Mouse (Mus musculus) MEL (cell line): ENCODE measurements at regions not wholly inside any gene's neighbourhood (a gene's known extent, or its start where the extent isn't known, plus 50 kb on each side); places are given as distances from the start of the nearest gene placed in this dataset.

ENCODE experiments used
- DNase-seq: peaks from one replicate; pipeline ENCODE4 v3.0.0; 2011; ENCODE audit warnings: low read depth, low spot score
- H3K27ac ChIP-seq: 2 replicates; pipeline ENCODE4 v1.5.1; 2012; ENCODE audit warnings: low read depth, mild to moderate bottlenecking, control low read depth, low read length, moderate library complexity; ENCODE audit not compliant: control insufficient read depth
- H3K27me3 ChIP-seq, 2 experiments: fragments of 150-350 bp in 1 of 2; sonication (generic) in 1 of 2; 2 replicates each; pipeline ENCODE4 v1.6.1; 2012; ENCODE audit warnings: low read length in 2 of 2, mild to moderate bottlenecking in 2 of 2, improper control_type of control experiment in 1 of 2, moderate library complexity in 1 of 2; ENCODE audit not compliant: insufficient read depth in 2 of 2, control insufficient read depth in 1 of 2
- H3K36me3 ChIP-seq, 2 experiments: 2 replicates each; pipeline ENCODE4 v1.6.1; 2012 to 2014; ENCODE audit warnings: low read length in 2 of 2, improper control_type of control experiment in 1 of 2, inconsistent platforms in 1 of 2, mild to moderate bottlenecking in 1 of 2; ENCODE audit not compliant: insufficient read depth in 2 of 2, control insufficient read depth in 1 of 2
- H3K4me1 ChIP-seq, 2 experiments: fragments of 150-350 bp in 1 of 2; sonication (generic) in 1 of 2; 2 replicates each; pipeline ENCODE4 v1.6.1; 2012; ENCODE audit warnings: low read length in 2 of 2, improper control_type of control experiment in 1 of 2, mild to moderate bottlenecking in 1 of 2; ENCODE audit not compliant: insufficient read depth in 2 of 2, control insufficient read depth in 1 of 2
- H3K4me3 ChIP-seq, 2 experiments: fragments of 150-350 bp in 1 of 2; sonication (generic) in 1 of 2; 2 replicates each; pipeline ENCODE4 v1.5.1; 2012; ENCODE audit warnings: low read depth in 2 of 2, low read length in 2 of 2, mild to moderate bottlenecking in 2 of 2, moderate library complexity in 2 of 2, control low read depth in 1 of 2, improper control_type of control experiment in 1 of 2; ENCODE audit not compliant: control insufficient read depth in 1 of 2, insufficient read depth in 1 of 2
- H3K79me2 ChIP-seq: 2 replicates; pipeline ENCODE4 v1.6.1; 2012; ENCODE audit warnings: mild to moderate bottlenecking, low read length, moderate library complexity; ENCODE audit not compliant: control insufficient read depth, poor library complexity, insufficient read depth
- H3K9ac ChIP-seq: 2 replicates; pipeline ENCODE4 v1.6.1; 2012; ENCODE audit warnings: low read depth, mild to moderate bottlenecking, control low read depth, low read length, moderate library complexity; ENCODE audit not compliant: control insufficient read depth, poor library complexity, severe bottlenecking
- H3K9me3 ChIP-seq: fragments of 150-350 bp; sonication (generic); replicated peaks from 2 replicates; pipeline ENCODE4 v1.6.1; 2012; ENCODE audit warnings: mild to moderate bottlenecking, low read length, improper control_type of control experiment, moderate library complexity; ENCODE audit not compliant: insufficient read depth
- CHD1 ChIP-seq: IDR thresholded peaks from 2 replicates; pipeline ENCODE4 v1.6.1; 2012; ENCODE audit warnings: low read depth, mild to moderate bottlenecking, inconsistent platforms, low read length, improper control_type of control experiment
- CHD2 ChIP-seq: IDR thresholded peaks from 2 replicates; pipeline ENCODE4 v1.6.1; 2011; ENCODE audit warnings: low read length, improper control_type of control experiment
- CTCF ChIP-seq, 3 experiments: IDR thresholded peaks in 2 of 3; conservative IDR thresholded peaks in 1 of 3; 2 replicates each; pipeline ENCODE4 v1.5.1; 2011 to 2012; ENCODE audit warnings: low read length in 3 of 3, low read depth in 2 of 3, mild to moderate bottlenecking in 2 of 3, improper control_type of control experiment in 1 of 3, inconsistent platforms in 1 of 3, mixed read lengths in 1 of 3, moderate library complexity in 1 of 3; ENCODE audit not compliant: control insufficient read depth in 1 of 3, insufficient read depth in 1 of 3, poor library complexity in 1 of 3, severe bottlenecking in 1 of 3
- E2F4 ChIP-seq: IDR thresholded peaks from 2 replicates; pipeline ENCODE4 v1.6.1; 2011; ENCODE audit warnings: low read depth, low read length, improper control_type of control experiment, borderline replicate concordance
- ELF1 ChIP-seq: IDR thresholded peaks from 2 replicates; pipeline ENCODE4 v1.6.1; 2014; ENCODE audit warnings: low read depth, mild to moderate bottlenecking, inconsistent platforms, low read length, improper control_type of control experiment, moderate library complexity
- EP300 ChIP-seq, 2 experiments: IDR thresholded peaks; 2 replicates each; pipeline ENCODE4 v1.6.1; 2011; ENCODE audit warnings: improper control_type of control experiment in 2 of 2, low read length in 2 of 2, low read depth in 1 of 2, mild to moderate bottlenecking in 1 of 2
- ETS1 ChIP-seq: IDR thresholded peaks from 2 replicates; pipeline ENCODE4 v1.6.1; 2012; ENCODE audit warnings: low read depth, mild to moderate bottlenecking, inconsistent platforms, low read length, improper control_type of control experiment, moderate library complexity
- HCFC1 ChIP-seq: IDR thresholded peaks from 2 replicates; pipeline ENCODE4 v1.6.1; 2012; ENCODE audit warnings: low read depth, mild to moderate bottlenecking, inconsistent platforms, low read length, improper control_type of control experiment, moderate library complexity
- JUND ChIP-seq: IDR thresholded peaks from 2 replicates; pipeline ENCODE4 v1.6.1; 2011; ENCODE audit warnings: low read depth, mild to moderate bottlenecking, improper control_type of control experiment, low read length
- KAT2A ChIP-seq: conservative IDR thresholded peaks from 2 replicates; pipeline ENCODE4 v1.6.1; 2012; ENCODE audit warnings: low read depth, low read length, improper control_type of control experiment, inconsistent platforms
- MAFK ChIP-seq: IDR thresholded peaks from 2 replicates; pipeline ENCODE4 v1.6.1; 2011; ENCODE audit warnings: low read depth, mild to moderate bottlenecking, low read length, improper control_type of control experiment, borderline replicate concordance
- MAZ ChIP-seq: IDR thresholded peaks from 2 replicates; pipeline ENCODE4 v1.6.1; 2012; ENCODE audit warnings: low read depth, mild to moderate bottlenecking, inconsistent platforms, low read length, improper control_type of control experiment
- MEF2A ChIP-seq: IDR thresholded peaks from 2 replicates; pipeline ENCODE4 v1.6.1; 2014; ENCODE audit warnings: low read depth, mild to moderate bottlenecking, inconsistent platforms, low read length, improper control_type of control experiment; ENCODE audit not compliant: poor library complexity, insufficient replicate concordance, severe bottlenecking; ENCODE audit errors: extremely low read depth
- MYB ChIP-seq: IDR thresholded peaks from 2 replicates; pipeline ENCODE4 v1.6.1; 2011; ENCODE audit warnings: mild to moderate bottlenecking, low read depth, low read length, improper control_type of control experiment
- MYC ChIP-seq: IDR thresholded peaks from 2 replicates; pipeline ENCODE4 v1.6.1; 2011; ENCODE audit warnings: low read depth, mild to moderate bottlenecking, low read length, improper control_type of control experiment, moderate library complexity
- NRF1 ChIP-seq: IDR thresholded peaks from 2 replicates; pipeline ENCODE4 v1.6.1; 2014; ENCODE audit warnings: low read depth, mild to moderate bottlenecking, inconsistent platforms, low read length, improper control_type of control experiment, moderate library complexity; ENCODE audit not compliant: poor library complexity, insufficient read depth, severe bottlenecking
- POLR2A ChIP-seq, 2 experiments: IDR thresholded peaks; 2 replicates each; pipeline ENCODE4 v1.6.1; 2011 to 2012; ENCODE audit warnings: low read length in 2 of 2, mild to moderate bottlenecking in 2 of 2, control low read depth in 1 of 2, improper control_type of control experiment in 1 of 2, low read depth in 1 of 2, moderate library complexity in 1 of 2; ENCODE audit not compliant: control insufficient read depth in 1 of 2, insufficient read depth in 1 of 2, poor library complexity in 1 of 2
- RAD21 ChIP-seq: IDR thresholded peaks from 2 replicates; pipeline ENCODE4 v1.6.1; 2011; ENCODE audit warnings: mild to moderate bottlenecking, low read depth, low read length, improper control_type of control experiment
- RCOR1 ChIP-seq: IDR thresholded peaks from 2 replicates; pipeline ENCODE4 v1.6.1; 2012; ENCODE audit warnings: low read depth, mild to moderate bottlenecking, inconsistent platforms, low read length, improper control_type of control experiment
- SIN3A ChIP-seq: IDR thresholded peaks from 2 replicates; pipeline ENCODE4 v1.6.1; 2012; ENCODE audit warnings: low read length, improper control_type of control experiment, inconsistent platforms
- SMC3 ChIP-seq: IDR thresholded peaks from 2 replicates; pipeline ENCODE4 v1.6.1; 2011; ENCODE audit warnings: low read depth, low read length, improper control_type of control experiment
- TAL1 ChIP-seq: IDR thresholded peaks from 2 replicates; pipeline ENCODE4 v1.6.1; 2012; ENCODE audit warnings: mild to moderate bottlenecking, inconsistent platforms, low read length, moderate library complexity, mixed read lengths
- TBP ChIP-seq: IDR thresholded peaks from 2 replicates; pipeline ENCODE4 v1.8.0; 2011; ENCODE audit warnings: low read depth, low read length, improper control_type of control experiment
- TCF12 ChIP-seq: IDR thresholded peaks from 2 replicates; pipeline ENCODE4 v1.6.1; 2014; ENCODE audit warnings: low read depth, mild to moderate bottlenecking, inconsistent platforms, low read length, improper control_type of control experiment, moderate library complexity
- UBTF ChIP-seq: IDR thresholded peaks from 2 replicates; pipeline ENCODE4 v1.6.1; 2012; ENCODE audit warnings: low read depth, mild to moderate bottlenecking, inconsistent platforms, low read length, improper control_type of control experiment, moderate library complexity, borderline replicate concordance; ENCODE audit not compliant: insufficient read depth
- USF1 ChIP-seq: IDR thresholded peaks from 2 replicates; pipeline ENCODE4 v1.6.1; 2014; ENCODE audit warnings: low read depth, mild to moderate bottlenecking, inconsistent platforms, low read length, improper control_type of control experiment, moderate library complexity
- USF2 ChIP-seq, 2 experiments: IDR thresholded peaks; 2 replicates each; pipeline ENCODE4 v1.6.1; 2011 to 2012; ENCODE audit warnings: improper control_type of control experiment in 2 of 2, low read length in 2 of 2, borderline replicate concordance in 1 of 2, inconsistent platforms in 1 of 2, low read depth in 1 of 2, mild to moderate bottlenecking in 1 of 2; ENCODE audit not compliant: insufficient read depth in 1 of 2
- ZMIZ1 ChIP-seq: IDR thresholded peaks from 2 replicates; pipeline ENCODE4 v1.6.1; 2012; ENCODE audit warnings: low read depth, mild to moderate bottlenecking, inconsistent platforms, low read length, improper control_type of control experiment, moderate library complexity
- ZNF384 ChIP-seq: IDR thresholded peaks from 2 replicates; pipeline ENCODE4 v1.6.1; 2012; ENCODE audit warnings: low read depth, mild to moderate bottlenecking, inconsistent platforms, low read length, improper control_type of control experiment

- Histone ChIP-seq H3K9ac (no peak overlapping the region), H3K4me3 (no peak overlapping the region), H3K4me1 (no peaks in the 10 kb centered on the region)
- no peak for DNase-seq
- TF ChIP-seq EP300 (IDR thresholded peaks at IDR 0.05; ENCODE audit: low read depth in 1 of 2, low read length in 2 of 2) (no peak), TBP (no peak), JUND (no peak), MAFK (no peak), MAZ (no peak), TCF12 (no peak), SIN3A (no peak), MYC (no peak), POLR2A (IDR thresholded peaks at IDR 0.05; ENCODE audit: control insufficient read depth in 1 of 2, insufficient read depth in 1 of 2, low read depth in 1 of 2, low read length in 2 of 2, poor library complexity in 1 of 2) (no peak), RAD21 (no peak), E2F4 (no peak), RCOR1 (no peak), CTCF (IDR thresholded peaks at IDR 0.05 in 2 of 3, conservative IDR thresholded peaks at IDR 0.05 in 1 of 3; ENCODE audit: control insufficient read depth in 1 of 3, insufficient read depth in 1 of 3, low read depth in 2 of 3, low read length in 3 of 3, poor library complexity in 1 of 3, severe bottlenecking in 1 of 3) (no peak), USF2 (IDR thresholded peaks at IDR 0.05; ENCODE audit: borderline replicate concordance in 1 of 2, insufficient read depth in 1 of 2, low read depth in 1 of 2, low read length in 2 of 2) (no peak), ELF1 (no peak), ZNF384 (no peak), CHD1 (no peak), NRF1 (no peak), UBTF (no peak), MYB (no peak)
- TF ChIP-seq, all 39 proteins: peak for 0
- no peaks in the 10 kb centered on the region for H3K79me2 ChIP-seq
- no peaks in the 10 kb centered on the region for H3K36me3 ChIP-seq
- H3K27me3 ChIP-seq, result no peaks in the 10 kb centered on the region
- no peak overlapping the region for H3K27ac ChIP-seq
- H3K9me3 ChIP-seq, result no peaks in the 10 kb centered on the region
Observed at GRCm38 (mm10) chr8:59265685-59266084, 353.2 kb upstream of the Galntl6 start.

- H3K27me3 ChIP-seq, result no peaks in the 10 kb centered on the region
Observed at GRCm38 (mm10) chr8:59232799-59233198, 320.4 kb upstream of the Galntl6 start.

More at GRCm38 (mm10) chr8:59232799-59233198, 320.4 kb upstream of the Galntl6 start:
- no peaks in the 10 kb centered on the region for H3K36me3 ChIP-seq
- no peak overlapping the region for H3K4me3 ChIP-seq
- no peaks in the 10 kb centered on the region for H3K9me3 ChIP-seq
- TF ChIP-seq KAT2A, result no peak
- no peak for TF ChIP-seq MYC
- no peak for TF ChIP-seq CHD2
- no peak for TF ChIP-seq CHD1
- no peak for TF ChIP-seq ZMIZ1
- TF ChIP-seq USF1, result no peak
- TF ChIP-seq SIN3A, result no peak
- no peak for TF ChIP-seq MEF2A
- no peak for TF ChIP-seq HCFC1
- TF ChIP-seq MAZ, result no peak
- no peak for TF ChIP-seq CTCF (IDR thresholded peaks at IDR 0.05 in 2 of 3, conservative IDR thresholded peaks at IDR 0.05 in 1 of 3; ENCODE audit: control insufficient read depth in 1 of 3, insufficient read depth in 1 of 3, low read depth in 2 of 3, low read length in 3 of 3, poor library complexity in 1 of 3, severe bottlenecking in 1 of 3)
- TF ChIP-seq ZNF384, result no peak
- no peak for TF ChIP-seq TCF12
- no peak for TF ChIP-seq POLR2A (IDR thresholded peaks at IDR 0.05; ENCODE audit: control insufficient read depth in 1 of 2, insufficient read depth in 1 of 2, low read depth in 1 of 2, low read length in 2 of 2, poor library complexity in 1 of 2)
- no peak for TF ChIP-seq SMC3
- TF ChIP-seq UBTF, result no peak
- no peak for TF ChIP-seq NRF1
- no peak for TF ChIP-seq RAD21
- no peak for TF ChIP-seq ETS1
- TF ChIP-seq TAL1, result no peak
- H3K9ac ChIP-seq, result no peak overlapping the region
- H3K79me2 ChIP-seq, result no peaks in the 10 kb centered on the region
- no peak overlapping the region for H3K27ac ChIP-seq
- DNase-seq, result no peak
- no peaks in the 10 kb centered on the region for H3K4me1 ChIP-seq
